Mouse (Mus musculus): ENCODE measurements around the gene Mre11a.

The Mre11a gene

DNA sequence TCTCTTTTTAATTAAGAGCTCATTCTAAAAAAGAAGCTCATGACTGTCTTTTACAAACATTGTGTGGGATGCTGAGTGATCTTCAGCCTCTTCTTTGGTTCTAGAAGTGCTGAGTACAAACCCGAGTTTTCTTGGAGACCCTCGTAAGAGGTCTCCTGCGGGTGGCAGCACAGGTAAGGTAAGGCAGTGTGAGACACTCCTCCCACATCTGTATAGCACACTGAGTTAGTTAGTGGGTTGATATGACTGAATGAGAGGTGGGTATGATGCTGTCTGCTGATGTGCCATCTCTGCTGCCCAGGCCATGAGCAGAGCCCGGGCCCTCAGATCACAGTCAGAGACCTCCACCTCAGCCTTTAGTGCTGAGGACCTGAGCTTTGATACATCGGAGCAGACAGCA lies 40.4 kb downstream of the Mre11a start:
- no peak for DNase-seq (ENCODE audit: low spot score)

- DNase-seq (ENCODE audit: low spot score): no peak
These were observed 43.4 kb downstream of the Mre11a start for GRCm38 (mm10) chr9:14827875-14828274.

DNA sequence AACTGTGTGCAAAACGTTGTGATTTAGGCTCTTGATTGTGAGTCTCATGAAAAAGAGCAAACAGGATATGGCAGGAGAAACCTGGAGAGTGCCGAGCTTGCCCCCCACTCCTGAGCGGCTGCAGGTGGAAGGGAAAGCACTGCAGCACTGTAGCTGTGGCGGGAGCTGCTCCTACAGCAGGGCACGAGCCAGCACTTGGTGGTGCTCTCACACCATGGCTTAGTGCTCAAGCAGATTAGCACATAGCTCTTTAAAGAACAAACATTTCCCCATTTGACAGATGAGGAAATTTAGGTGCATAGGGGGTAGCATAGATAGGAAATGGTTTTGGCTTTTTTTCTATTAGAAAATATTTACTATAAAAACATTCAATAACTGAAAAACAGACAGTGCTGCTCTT lies 47.6 kb downstream of the Mre11a start:
- no peak for DNase-seq (ENCODE audit: low spot score)

GRCm38 (mm10) chr9:14835335-14836075 lies 51.1 kb downstream of the Mre11a start:
- no peak for DNase-seq (ENCODE audit: low spot score)

GRCm38 (mm10) chr9:14839527-14839926 lies 55.1 kb downstream of the Mre11a start:
- DNase-seq (ENCODE audit: low spot score): no peak

DNA sequence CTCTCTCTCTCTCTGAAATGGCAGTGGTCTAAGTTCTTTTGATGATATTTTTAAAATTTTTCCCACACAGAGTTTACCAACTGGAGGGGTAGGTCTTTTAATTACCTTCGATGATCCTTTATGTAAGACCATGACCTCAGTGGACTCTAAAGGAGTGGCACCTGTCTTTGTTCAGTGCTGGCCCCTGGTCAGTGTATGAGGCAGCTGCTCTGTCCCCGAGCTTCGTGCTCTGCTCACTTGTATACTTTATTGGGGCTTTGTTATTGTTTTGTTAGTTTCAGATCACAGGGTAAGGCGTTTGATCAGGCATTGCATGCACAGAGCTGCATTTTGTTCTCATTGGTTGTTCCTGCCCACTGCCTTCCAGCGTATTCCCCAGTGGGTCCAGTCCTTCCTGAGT lies 55.5 kb downstream of the Mre11a start:
- no peak for DNase-seq (ENCODE audit: low spot score)

DNA sequence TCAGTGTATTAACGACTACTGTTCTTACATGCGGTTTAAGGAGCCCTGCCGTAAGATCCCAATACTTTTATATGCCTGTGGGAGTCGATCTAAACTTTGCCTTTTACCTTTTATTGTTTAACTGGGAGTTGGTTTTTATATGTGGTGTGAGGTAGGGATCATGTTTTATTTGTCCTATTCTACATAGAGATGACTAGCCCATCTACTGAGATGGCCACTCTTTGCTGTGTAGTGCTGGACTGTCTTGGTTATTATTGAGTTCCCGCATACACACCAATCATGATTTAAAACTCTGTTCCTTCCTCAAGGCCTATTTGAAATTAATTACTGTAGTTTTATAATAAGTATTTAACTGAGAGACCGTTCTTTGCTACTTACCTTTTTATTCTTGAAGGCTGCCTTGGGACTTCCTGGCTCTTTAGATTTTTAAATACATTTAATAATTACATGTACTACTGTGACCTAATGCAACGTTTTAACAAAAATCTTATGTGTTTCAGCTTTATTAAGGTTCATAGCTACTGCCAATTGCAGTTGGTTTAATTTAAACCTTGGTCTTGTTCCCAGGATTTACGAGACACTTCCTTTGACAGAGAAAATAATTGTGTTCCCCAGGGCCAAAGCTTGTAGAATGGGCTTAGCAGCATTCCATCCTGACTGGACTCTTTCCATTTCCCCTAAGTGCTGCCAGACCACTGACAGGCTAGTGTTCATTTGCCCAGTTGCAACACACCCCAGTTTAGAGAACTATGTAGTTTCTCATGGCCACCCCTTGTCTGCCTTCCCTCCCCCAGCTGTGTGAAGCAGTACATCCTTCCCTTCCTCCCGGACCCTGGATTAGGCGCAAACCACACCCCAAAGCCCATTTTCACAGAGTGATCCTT lies 57.7 kb downstream of the Mre11a start:
- no peak for DNase-seq (ENCODE audit: low spot score)

- no peak for DNase-seq (ENCODE audit: low spot score)
These were observed 58.9 kb downstream of the Mre11a start for GRCm38 (mm10) chr9:14843311-14843857.

DNA sequence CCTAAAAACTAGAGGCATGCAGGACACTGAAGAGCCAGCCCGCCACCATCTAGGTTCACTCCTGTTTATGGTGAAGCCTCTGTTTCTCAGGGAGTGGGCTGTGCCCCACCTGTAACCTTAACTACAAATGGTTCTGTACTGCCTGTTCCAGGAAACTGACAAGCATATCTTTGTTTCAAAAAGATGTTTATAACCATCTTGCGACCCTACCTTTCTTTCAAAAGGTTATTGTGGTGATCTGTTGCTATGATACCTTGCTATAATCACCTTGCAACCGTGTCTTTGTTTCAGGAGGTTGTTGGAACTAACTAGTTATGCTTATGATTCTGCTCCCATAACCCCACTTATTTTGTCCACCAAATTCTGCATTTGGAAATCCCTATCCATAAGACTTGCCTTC lies 59.4 kb downstream of the Mre11a start:
- no peak for DNase-seq (ENCODE audit: low spot score)

- DNase-seq (ENCODE audit: low spot score): peak; percentile 27
These were observed 62.0 kb downstream of the Mre11a start for GRCm38 (mm10) chr9:14846428-14846827.

- DNase-seq (ENCODE audit: low spot score): no peak
These were observed 63.9 kb downstream of the Mre11a start for GRCm38 (mm10) chr9:14848267-14848935.

DNA sequence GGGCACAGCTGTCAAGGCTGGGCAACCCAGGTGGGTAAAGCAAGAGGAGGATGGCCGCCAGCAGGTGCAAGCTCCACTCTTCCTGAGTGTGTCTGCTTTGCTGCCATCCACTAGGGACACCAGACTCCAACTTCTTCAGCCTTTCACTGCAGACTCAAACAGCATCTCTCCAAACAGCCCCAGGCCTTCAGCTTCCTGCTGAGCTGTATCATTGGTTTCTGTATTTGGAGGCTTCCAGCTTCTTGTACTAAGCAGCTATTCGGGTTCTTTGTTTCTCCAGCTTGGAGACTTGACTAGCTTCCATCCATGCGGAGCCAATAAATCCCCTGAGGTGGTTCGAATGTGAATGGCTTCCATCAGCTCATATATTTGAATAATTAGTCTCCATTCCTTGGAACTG lies 70.1 kb downstream of the Mre11a start:
- no peak for DNase-seq (ENCODE audit: low spot score)

DNA sequence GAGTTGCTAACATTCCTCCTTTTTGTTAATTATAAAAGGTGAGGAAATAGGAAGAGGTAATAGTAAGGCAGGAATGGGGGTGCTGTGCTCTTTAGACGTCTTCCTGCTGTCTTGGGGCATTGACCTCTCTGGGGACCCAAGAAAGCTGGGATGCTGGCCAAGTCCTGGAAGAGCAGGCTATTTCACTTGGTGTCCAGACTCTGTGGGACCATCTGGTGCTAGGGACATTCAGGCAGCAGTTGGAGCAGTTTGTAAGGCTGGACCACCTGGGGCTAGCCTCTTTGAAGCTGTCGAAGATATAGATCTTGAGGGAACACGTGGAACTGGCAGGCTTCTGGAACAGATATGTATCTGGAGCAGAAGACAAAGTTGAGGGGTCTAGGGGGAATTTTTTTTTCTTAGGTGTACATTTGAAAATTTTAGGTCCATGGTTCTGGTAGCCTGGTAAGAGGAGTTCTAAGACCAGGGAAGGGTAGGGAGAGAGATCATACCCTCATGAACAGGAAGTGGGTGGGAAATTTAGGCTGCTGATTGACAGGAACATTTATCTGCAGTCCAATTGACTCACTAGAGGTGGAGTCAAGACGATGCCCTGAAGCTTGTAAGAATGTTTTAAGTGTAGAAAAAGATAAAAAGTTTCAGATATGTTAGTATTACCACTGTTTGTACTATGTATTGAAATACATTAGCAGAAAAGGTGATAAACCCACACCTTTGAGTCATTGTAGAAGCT lies 72.6 kb downstream of the Mre11a start:
- no peak for DNase-seq (ENCODE audit: low spot score)

- DNase-seq (ENCODE audit: low spot score): no peak
These were observed 73.8 kb downstream of the Mre11a start for GRCm38 (mm10) chr9:14858170-14858706.

DNA sequence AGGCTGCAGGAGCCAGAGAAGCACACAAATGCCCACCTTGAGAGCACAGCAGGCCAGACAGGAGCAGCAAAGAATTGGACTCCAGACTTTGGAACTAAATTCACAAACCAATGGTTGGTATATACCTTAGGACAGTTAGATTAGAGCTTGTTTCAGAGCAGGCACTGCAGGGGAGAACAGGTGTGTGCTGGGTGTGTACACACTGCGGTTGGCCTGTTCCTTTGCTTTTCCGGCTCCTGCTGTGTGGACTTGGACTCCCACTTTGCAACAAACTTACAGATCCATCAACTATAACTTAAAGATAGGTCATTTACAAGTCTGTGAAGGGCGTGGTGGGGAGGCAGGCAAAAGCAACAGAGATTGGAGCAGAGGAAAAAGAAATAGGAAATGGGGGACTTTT lies 74.3 kb downstream of the Mre11a start:
- no peak for DNase-seq (ENCODE audit: low spot score)

- no peak for DNase-seq (ENCODE audit: low spot score)
These were observed 75.6 kb downstream of the Mre11a start, which contains the start of gene Gpr83 for GRCm38 (mm10) chr9:14859868-14860639. TSS of gene Gpr83 (plus strand) at chr9:14860210.

- no peak for DNase-seq (ENCODE audit: low spot score)
These were observed 78.7 kb downstream of the Mre11a start for GRCm38 (mm10) chr9:14863126-14863525.

GRCm38 (mm10) chr9:14864726-14865125 lies 80.3 kb downstream of the Mre11a start:
- DNase-seq (ENCODE audit: low spot score): no peak

- DNase-seq (ENCODE audit: low spot score): no peak
These were observed 82.5 kb downstream of the Mre11a start for GRCm38 (mm10) chr9:14866957-14867356.

GRCm38 (mm10) chr9:14868326-14868725 lies 83.9 kb downstream of the Mre11a start:
- DNase-seq (ENCODE audit: low spot score): no peak

DNA sequence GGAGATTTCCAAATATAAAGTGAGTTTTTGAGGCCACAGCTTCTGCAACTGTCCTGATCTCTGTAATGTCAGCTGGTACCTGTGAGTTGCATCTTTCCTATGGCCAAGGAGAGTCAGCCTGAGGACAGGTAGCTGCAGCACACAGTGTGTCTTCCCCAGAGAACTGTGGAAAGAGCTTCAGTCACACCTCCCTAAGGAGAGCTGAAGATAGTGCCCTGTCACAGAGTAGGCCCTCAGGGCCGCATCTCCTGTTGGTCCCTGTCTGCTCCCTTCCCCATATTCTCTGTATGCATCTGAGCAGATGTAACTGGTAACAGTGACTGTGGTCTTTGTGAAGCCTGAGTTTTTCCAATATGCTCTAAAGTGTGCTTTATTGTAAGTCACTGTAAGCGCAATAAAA lies 85.9 kb downstream of the Mre11a start:
- DNase-seq (ENCODE audit: low spot score): no peak

Data from c-Kit-positive CD71-positive TER-119-positive erythroid progenitor cells, embryonic 14.5 days (primary cell).